Mouse (Mus musculus) fat pad, adult 2 months (tissue): ENCODE data around the gene Eif3g.

ENCODE experiments used
- DNase-seq: peaks from one replicate; pipeline ENCODE4 v3.0.0-alpha.2; 2011; ENCODE audit warnings: low read depth, low spot score; ENCODE audit errors: extremely low read depth

Eif3g gene

DNA sequence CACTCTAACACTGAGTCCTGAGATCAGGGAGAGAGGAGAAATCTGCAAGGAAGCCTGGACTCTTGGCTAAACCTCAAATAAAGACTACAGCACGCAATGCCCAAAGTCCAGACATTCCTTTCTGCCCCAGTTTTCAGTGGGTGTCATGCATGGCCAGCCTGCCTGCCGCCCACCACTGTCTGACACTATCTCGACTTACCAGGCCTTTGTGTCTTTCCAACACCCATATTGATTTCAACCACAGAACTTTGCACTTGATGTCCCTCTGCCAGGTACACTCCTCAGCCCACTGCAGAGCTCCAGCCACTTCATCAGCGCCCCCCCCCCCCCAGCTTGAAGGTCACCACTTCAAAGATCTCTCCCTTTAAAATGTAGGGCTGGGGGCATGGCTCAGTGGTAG, 36.2 kb downstream of the Eif3g start:
- no peak for DNase-seq

- DNase-seq, result no peak
Observed at GRCm38 (mm10) chr9:20861821-20862220, 36.6 kb downstream of the Eif3g start.

DNA sequence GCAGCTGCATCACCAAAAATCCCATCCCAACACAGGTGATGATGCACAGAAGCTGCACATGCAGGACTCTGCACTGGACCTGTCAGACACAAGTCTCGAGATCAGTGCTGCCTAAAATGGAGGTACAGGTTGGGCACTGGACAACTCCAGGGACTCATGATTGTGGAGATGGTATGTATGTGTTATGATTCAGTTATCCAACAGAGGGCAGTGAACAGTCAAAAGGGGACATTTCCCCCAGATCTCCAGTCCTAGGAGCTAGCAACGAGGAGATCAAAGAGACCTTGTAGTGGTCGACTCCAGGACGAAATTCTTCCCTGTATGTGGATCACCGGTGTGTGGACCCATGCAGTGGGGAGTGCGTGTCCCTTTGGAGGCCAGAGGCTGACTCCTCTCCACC, 38.5 kb downstream of the Eif3g start:
- DNase-seq, result no peak

GRCm38 (mm10) chr9:20857131-20857530, 41.3 kb downstream of the Eif3g start:
- DNase-seq, result no peak

GRCm38 (mm10) chr9:20850179-20850578, 48.2 kb downstream of the Eif3g start:
- DNase-seq, result no peak
